Mouse (Mus musculus): Measurements from ENCODE around the gene Mapkbp1.

GRCm38 (mm10) chr2:120033726-120034125, 61.2 kb downstream of the Mapkbp1 start:
- TF ChIP-seq CTCF (IDR thresholded peaks at IDR 0.05; ENCODE audit: low read depth): no peak
- TF ChIP-seq EP300 (IDR thresholded peaks at IDR 0.05; ENCODE audit: low read depth): no peak
